Mouse (Mus musculus): ENCODE measurements at regions not wholly inside any gene's neighbourhood (a gene's known extent, or its start where the extent isn't known, plus 50 kb on each side); places are given as distances from the start of the nearest gene placed in this dataset. TPM values are rescaled to one million over a fixed set of nuclear protein-coding genes. Genes with fewer than 3 reads are reported as not detected.

DNA sequence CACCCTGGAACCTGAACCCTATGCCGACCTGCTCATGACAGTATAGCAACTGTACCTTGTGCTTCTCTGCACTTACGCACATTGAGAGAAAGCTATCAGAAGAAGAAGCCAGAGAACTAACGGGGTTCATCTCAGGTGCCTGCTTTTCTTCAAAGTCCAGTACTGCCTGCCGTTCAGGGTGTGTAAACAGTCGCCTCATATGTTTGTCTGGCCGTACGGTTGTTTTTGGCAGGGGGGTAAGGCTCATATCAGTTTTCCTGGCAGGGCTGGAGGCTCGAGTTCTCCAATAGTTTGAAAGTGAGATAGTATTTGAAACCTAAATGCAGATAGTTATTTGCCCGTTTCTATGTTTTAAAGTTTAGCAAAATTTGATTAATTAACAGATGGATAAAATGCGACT, 54.9 kb upstream of the Zfp507 start:
- Histone ChIP-seq H3K27ac (replicated peaks; ENCODE audit: low read depth, low read length) (no peak overlapping the region), H3K36me3 (ENCODE audit: control insufficient read depth, insufficient read depth, low read length) (no peaks in the 10 kb centered on the region), H3K4me2 (ENCODE audit: low read depth, severe bottlenecking) (no peak overlapping the region), H3K4me1 (ENCODE audit: control insufficient read depth, insufficient read depth, low read length) (no peaks in the 10 kb centered on the region), H3K27me3 (ENCODE audit: control insufficient read depth, insufficient read depth, low read length) (no peaks in the 10 kb centered on the region), H3K4me3 (ENCODE audit: low read depth, low read length) (no peak overlapping the region), H3K9me3 (ENCODE audit: control insufficient read depth, low read length) (no peaks in the 10 kb centered on the region), H3K9ac (ENCODE audit: low read length) (no peak overlapping the region)
- ATAC-seq (ENCODE audit: insufficient number of reproducible peaks, low FRiP score, low TSS enrichment, low read depth) (no peak), DNase-seq (ENCODE audit: low spot score) (no peak)
- WGBS, result 84% methylated on average over 10 of the region's 10 CpGs

Small RNA genes in the stretch of these regions (microRNA-seq; reads per million reads assigned to microRNA genes)
- gene Gm23292, result not detected

Data from limb, embryonic 11.5 days (tissue).